Mouse (Mus musculus) megakaryocyte progenitor cell, adult 5-6 weeks (primary cell): ENCODE measurements around the gene Blm. TPM values are rescaled to one million over a fixed set of nuclear protein-coding genes. Genes with fewer than 3 reads are reported as not detected.

ENCODE experiments used
- ATAC-seq: replicated peaks from 2 replicates; pipeline ENCODE4 v1.8.0; 2016; ENCODE audit warnings: mild to moderate bottlenecking, moderate TSS enrichment, inconsistent platforms; ENCODE audit not compliant: poor library complexity
- total RNA-seq, 2 experiments: library from RNA; stranded (forward) in 1 of 2; stranded (reverse) in 1 of 2; fragments of 157-497, 149-512 nt in 1 of 2; fragments of 200-1000 nt in 1 of 2; gene quantifications; 2 replicates each; pipeline versions ENCODE4 v1.2.3 to v1.2.4; 2015 to 2017

Gene Blm
- total RNA-seq, 2 experiments from 2014 or later, result 36.9 to 76.5 TPM

DNA sequence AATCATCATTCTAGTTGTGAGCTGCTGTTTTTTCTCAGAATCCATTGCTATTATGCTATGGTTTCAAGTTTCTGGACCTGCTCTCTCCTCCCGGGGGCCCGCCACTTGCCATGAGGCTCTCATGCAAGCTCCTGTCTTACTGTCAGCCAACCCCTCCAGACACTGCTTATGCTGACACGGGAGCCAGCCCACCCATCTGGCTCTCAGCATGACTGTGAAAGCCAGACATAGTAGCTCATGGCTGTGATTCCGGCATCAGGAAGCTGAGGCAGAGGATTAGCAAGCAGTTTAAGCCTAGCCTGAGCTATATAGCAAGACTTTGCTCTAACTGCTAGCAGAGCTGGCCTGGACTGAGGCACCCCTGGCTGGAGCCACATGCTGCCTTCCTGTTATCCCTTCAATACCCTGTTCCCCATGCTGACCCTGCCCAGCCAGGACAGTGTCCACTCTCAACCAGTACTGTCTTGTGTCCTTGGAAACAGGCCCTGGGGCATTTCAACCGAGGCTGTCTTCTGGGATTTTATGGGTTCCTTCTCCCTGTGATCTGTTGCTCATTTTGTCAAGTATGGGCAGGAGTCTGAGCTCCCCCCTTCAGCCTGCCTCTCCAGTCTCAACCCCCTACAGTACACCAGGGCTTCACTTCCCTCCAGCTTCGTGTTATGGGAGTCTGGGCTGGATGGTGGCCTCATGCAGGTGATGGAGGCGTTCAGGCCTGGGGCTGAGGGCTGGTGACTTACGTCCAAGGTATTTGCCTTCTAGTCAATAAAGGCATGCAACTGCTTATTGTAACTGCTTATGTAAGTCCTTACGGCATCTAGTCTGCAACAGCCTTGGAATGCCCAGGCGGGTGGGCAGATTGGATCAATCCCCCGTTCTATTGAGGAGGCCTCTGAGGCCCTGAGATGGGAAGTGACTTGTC lies 92.7 kb downstream of the Blm start:
- no peak for ATAC-seq

DNA sequence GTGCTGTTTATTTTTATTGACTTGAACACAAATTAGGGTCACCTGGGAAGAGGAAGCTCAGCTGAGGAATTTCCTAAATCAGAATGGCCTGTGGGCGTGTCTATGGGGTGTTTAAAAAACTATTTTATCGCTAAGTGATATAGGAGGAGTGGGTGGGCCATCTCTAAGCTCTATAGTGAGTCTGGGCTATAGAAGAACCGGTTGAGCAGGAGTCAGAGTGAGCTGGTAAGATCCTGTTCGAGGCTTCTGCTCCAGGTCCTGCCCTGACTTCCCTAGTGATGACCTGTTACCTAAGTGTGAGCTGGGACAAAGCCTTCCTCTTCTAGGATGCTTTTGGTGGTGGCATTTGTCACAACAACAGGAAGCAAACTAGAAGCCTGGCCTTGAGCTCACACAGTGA lies 94.2 kb downstream of the Blm start:
- ATAC-seq, result no peak

DNA sequence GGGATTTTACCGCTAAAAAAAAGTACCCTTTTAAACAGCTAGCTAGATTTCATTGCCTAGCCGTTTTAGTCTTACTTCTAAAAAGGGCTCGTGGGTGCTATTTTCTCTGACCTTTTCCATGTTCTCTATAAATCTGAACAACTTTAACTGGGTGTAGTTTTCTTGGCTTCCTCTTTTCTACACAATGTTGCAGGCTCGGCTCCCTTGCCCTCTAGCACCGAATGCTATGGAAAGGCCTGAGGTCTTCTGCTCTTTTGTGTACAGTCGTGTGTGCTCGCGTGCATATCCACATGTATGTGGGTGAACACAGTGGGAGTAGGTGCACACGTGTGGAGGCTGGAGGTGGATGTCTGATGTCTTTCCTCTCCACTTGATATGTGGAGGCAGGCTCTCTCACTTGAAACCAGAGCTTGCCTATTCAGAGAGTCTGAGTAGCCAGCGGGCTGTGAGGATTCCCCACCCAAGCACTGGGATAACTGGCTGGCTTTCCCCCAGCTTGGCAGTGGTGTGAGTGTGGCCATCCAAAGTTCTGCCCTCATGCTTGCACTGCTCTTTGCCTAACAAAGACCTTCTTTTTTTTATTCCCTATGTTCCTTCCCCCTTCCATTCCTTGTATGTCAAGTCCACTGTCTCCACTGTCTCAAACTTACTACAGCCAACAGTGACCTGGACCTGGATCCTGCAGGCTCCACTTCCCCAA lies 95.0 kb downstream of the Blm start:
- no peak for ATAC-seq

DNA sequence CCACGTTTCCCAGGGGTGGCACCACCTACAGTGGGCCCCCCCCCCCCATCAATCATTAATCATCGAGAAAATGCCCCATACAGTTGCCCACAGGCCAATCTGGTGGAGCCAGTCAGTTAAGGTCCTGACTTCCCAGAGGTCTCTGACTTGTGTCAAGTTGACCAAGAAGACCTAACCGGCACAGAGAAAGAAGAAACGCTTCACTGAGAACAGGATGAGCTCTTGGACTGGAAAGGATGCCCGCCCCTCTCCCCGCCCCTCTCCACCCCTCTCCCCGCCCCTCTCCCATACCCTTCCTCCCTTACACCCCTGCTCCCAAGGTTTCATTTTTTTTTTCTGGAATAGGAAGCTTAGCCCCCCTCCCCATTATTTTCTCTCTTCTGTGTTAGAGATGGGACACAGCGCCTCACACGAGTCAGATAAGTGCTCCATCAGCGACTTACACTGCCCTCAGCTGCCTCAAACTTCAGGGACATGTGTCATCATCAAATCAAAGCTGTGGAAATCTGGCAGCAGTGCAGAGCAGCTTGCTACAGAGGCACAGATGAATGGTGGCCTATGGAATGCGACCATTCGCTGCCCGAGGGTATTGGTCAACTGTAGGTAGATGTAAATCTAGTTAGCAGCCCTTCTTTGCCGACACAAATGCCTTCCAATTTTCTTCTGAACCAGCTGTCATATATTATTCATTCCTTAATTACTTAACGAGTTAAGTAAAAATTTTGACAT lies 95.7 kb downstream of the Blm start:
- no peak for ATAC-seq

DNA sequence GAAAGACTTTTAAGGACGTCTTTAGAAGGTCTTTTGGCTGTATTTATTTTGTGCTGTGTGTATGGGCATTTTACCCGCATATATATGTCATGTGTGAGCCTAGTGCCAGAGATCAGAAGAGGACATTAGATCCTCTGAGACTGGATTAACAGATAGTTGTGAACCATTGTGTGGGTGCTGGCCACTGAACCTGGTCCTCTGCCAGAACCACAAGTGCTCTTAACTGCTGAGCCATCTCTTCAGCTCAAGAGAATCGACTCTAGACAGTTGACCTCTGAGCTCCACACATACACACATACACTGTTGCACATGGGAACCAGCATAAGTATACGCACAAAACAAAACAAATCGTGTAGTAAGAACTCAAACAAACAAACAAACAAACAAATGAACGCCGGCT lies 98.3 kb downstream of the Blm start:
- ATAC-seq, result no peak

DNA sequence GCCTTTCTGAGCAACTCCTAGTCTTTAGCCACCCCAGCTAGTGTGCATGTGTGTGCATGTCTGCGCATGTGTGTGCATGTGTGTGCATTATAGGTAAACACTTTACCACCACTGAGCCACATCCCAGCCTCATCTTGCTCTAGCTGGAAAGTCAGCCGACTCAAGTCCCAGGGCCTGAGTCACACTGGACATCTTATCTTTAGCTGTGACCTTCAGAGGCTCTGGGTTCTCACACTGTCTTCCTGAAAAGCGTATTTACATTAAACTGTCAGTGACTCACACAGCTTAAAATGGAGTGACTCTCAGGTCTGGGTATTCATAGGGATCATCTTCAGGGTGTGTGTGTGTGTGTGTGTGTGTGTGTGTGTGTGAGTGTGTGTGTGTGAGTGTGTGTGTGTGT lies 99.3 kb downstream of the Blm start:
- ATAC-seq, result no peak

DNA sequence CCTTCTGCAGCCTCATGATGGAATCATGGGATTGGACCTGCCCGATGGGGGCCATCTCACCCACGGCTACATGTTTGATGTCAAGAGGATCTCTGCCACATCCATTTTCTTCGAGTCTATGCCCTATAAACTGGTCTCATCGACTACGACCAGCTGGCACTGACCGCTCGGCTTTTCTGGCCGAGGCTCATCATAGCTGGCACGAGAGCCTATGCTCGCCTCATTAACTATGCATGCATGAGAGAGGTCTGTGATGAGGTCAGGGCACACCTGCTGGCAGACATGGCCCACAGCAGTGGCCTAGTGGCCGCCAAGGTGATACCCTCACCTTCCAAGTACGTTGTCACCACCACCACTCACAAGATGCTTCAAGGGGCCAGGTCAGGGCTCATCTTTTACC lies 105.3 kb downstream of the Blm start:
- no peak for ATAC-seq

DNA sequence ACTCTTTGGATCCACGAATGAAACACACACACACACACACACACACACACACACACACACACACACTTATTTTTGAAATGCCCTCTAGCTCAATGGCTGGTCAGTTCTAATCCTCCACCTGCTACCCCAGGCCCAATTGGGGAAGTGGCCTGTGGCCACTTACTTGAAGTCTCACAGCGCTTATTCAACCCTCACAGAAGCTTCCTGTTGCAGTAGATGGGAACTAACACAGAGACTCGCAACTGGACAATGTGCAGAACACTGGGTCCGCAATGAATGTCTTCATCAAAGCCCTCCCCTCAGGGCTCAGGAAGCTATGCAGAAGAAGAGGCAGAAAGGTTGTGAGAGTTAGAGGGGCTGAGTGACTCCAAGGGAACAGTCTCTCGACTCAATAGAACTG lies 107.2 kb downstream of the Blm start:
- peak; percentile 30 for ATAC-seq

DNA sequence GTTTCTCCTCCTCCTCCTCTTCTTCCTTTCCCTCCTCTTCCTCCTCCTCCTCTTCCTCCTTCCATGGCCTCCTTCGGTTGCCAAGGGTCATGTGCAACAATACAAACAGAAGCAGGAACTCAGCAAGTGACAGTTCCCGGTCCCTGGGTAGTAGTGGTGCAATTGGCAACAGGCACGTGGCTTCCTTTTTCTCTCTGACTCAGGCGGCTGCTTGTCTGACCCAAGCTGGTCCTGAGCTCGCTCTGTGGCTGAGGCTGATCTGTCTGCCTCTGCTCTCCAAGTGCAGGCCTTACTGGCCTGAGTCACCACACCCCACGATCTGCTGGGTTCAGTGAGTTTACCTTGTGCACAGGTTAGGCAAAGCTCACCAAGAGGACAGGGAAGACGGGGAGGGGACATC lies 108.6 kb downstream of the Blm start:
- peak; percentile 67 for ATAC-seq

DNA sequence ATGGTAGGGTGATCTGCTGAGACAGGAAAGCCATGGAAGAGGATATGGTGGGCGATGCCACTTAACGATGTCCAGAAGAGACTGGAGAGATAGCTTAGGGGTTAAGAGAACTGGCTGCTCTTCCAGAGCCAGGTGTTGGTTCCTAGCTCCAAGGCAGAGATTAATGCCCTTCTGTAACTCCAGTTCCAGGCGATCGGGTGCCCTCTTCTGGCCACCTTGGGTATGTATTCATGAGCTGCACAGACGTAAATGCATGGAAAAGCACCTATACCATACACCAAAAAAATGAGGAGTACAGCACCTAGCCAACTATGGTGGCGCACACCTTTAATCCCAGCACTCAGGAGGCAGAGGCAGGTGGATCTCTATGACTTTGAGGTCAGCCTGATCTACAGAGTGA lies 110.2 kb downstream of the Blm start:
- ATAC-seq, result 0 out of 2 replicates have a peak, but pooled peaks have one; percentile 29

DNA sequence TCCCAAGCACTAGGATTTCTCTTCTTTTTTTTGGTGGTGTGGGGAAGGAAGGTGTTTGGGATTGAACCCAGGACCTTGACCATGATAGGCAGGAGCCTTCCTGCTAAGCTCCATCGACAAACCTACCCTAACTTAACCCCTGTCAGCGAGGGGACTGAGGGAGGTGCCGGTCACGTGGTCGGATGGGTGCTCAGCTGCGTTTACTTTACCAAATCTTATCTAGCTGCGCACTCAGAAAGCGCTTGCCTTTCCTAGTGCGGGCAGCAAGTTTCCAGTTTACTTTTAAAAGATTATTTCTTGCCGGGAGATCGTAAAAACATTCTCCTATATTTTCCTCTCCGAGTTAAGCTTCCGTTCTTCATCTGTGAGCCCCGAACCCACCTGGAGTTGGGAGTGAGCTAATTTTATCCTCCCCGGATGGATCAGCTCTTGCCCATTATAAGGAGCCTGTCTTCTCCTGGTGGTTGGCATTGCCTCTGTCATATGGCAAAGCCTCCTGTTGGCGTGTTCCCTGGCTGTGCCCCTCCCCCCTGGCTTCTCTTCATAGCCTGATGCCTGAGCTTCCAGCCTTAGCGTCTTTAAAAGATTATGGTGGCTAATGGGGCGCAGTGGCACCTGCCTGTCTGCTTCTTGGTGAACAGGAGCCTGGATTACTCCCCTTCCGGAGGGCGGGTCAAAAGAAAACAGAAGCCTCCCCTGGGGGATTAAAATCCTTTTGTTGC lies 112.0 kb downstream of the Blm start:
- ATAC-seq, result peak; percentile 36

DNA sequence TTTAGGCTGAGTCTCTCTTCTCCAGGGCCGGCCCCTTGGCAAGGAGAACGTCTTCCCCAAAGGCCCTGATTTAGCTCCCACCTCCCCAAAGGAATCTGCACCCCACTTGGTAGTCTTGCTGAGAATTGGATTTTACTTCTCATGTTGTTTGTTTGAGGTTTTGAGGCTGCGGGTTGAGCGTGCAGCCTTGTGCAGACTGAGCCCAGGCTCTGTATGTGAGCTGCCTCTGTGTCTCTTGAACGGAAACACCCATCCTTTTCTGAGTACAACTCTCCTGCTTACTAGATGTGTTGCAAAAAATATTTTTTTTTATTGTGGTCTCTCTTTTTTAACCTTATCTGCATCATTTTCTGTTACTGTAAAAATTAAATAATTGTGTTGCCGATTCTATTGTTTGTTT lies 113.3 kb downstream of the Blm start:
- ATAC-seq, result no peak

DNA sequence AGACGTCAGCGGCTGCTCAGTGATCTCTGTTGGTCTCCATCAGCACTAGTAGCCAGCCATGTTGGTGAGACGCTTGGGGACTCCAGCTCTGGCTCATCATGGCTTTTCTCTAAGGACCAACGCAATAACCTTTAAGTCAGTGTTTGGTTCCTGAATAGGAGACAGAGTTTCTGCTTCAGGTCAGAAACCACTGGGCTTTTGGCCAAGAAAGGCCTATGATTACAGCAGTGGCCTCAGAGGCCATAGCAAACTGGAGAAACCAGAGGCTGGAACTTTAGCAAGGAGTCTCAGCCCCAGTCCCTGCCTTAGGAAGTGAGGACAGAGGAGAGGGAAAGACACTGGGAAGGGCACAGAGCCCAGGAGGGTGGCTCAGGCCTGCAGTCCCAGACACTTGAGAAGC lies 114.3 kb downstream of the Blm start:
- ATAC-seq, result no peak

DNA sequence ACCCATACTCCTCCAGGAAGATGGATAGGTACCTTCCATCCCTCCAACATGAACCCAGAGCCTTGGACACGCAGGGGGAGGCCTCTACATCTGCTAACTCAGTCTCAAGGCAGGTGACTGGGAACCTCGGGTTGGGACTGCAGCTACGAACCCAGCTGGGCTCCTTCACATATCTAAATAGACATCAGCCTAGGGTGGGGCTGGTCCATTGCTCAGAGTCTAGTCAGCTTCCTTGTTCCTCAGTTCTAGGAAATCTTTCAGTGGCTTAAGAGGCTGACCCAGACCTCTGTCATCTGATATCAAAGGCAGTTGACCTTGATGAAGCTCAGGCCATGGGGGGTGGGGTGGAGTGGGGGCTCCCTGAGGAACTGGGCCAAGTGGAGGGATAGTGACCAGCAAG lies 115.6 kb downstream of the Blm start:
- ATAC-seq, result no peak

DNA sequence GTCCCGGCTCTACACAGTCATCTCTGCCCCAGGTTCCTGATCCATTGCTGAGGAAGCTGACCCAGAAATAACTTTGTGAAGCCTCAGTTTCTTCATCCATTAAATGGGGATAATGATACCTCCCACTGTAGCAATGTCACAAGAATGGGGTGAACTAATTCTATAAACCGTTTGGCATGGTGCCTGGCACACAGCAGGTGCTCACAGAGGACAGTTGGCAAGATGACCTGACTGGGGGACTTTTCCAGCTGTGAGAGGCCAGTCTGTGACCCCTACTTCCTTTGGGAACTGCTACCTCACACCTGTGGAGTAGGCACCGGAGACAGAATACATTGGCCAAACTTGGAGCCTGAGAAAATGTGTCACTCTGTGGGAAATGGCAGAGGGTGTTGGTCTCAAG lies 116.9 kb downstream of the Blm start:
- ATAC-seq, result no peak

DNA sequence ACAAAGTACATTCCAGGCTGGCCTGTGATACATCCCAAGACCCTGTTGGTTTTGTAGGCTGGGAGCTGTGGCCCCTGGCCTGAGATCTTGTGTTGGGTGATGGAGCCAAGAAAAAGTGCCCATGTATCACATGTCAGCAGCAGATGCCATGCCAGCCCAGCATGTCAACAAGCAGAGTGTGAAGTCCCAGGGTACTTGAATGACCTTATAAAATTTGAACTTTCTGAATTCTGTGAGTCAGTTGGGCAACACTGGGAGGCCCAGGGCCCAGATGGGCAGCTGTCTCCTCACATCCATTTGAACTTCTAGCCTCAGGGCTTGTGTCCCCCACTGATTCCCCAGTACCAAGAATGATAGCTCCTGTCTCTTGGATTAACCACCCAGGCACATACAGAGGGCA lies 117.3 kb downstream of the Blm start:
- ATAC-seq, result no peak

DNA sequence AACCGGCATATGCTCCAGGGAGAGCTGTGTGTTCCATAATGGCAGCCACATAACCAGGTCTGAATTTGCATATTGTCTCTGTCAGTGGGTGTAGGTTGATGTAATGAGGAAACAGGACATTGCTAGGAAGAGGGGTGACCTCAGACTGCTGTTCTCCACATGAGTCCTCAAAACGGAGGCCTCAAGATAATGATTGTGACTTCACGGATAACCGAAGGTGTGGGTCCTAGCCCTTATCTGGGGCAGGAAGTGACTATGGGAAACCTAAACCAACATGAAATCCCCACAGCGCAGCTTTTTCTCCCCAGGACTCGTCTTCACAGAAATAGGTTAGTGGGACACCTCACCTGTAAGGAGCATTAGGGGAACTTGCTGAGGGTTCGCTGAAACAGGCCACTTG lies 118.0 kb downstream of the Blm start:
- ATAC-seq, result peak; percentile 69

DNA sequence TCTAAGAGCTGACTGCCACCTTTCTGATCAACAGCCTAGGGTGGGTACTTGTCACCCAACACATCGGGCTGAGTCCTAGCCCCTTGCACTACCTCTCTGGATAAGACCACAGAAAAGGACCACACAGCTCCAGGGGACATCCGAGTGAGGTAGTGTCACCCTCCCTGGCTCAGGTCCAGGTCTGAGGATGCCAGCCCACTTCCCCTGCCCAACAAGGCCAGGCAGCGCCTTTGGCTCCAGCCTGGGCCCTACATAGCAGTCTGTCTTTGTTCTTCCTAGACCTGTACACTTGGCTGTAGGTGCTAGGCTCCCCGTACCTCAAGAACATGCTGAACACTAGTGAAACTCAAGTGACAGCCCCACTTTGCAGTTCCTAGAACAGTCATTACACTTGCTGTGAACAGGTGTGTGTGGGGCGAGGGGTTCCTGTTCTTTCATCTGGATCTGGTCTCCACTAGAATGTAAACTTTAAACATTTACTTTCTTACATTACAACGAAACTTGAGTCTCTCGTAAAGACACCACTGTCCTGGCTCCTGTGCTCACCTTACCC lies 120.5 kb downstream of the Blm start:
- ATAC-seq, result peak; percentile 30; the same call in 1 of the 2 replicates

DNA sequence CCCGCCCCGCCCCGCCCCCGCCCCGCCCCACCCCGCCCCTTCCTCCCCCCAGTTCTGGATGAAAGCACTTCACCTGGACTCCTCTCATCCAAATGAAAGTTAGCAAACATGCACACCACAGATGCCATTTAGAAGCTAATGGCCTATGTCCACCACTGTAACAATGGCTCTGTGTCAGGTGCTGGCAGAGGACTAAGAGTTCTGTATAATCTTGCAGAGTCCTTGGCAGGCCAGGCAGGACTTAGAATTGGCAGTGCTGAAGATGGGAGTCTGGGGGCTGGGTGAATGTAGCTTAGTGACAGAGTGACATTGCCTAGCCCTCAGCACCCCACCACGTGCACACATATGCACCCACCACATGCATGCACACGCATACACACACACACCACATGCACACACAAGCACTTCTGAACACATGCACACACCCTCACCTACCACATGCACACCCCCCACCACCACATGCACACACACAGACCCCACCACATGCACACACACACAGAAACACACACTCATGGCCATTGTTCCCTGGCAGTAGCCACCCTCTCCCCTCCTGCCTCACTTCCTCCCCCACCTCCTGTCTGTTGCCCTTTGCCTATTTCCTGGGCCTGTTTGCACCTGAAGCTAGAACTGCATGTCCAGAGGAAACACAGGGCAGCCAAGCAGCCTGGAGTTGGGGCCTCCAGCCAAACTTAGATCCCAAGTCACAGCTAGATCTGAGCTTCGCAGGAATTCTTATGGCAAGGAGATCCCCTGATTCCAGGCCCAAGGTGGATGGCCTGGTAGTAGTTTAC lies 121.2 kb downstream of the Blm start:
- no peak for ATAC-seq

DNA sequence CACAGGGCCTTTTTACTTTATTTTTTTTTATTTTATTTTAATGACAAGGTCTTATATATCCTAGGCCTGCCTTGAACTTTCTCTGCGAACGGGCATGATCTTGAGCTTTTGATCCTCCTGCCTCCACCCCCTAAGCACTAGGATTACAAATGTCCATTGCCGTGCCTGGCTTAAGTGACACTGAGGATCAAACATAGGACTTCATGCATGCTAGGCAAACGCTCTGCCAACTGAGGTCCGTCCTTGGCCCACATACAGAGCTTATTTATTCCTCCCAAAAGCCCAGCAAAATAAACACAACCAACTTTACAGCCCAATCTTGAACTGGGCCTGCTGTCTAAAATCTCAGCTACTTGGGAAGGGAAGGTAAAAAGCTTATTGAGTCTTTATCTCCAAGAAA lies 122.1 kb downstream of the Blm start:
- no peak for ATAC-seq
